In genomic region chr4:99344891-99345290, GRCm38 (mm10) we compare ENCODE assay signal across 12 mouse cellular contexts. TPM values are rescaled to one million over a fixed set of nuclear protein-coding genes. Genes with fewer than 3 reads are reported as not detected.
"Had no signal": no experiment of that assay in that cellular context is flagged by ENCODE, and none has a peak within 500 bp of the region (broad histone marks: within the 10 kb centered on the region; RNA-seq: fewer than 3 reads in every experiment).

No protein-coding gene starts in this region.

- DNase-seq: kidney, adult 11 months; kidney, adult 9 months; kidney, postnatal 10 days; lung, adult 18-20 months; lung, postnatal 4 days; right cerebral cortex, postnatal 14 days; thymus, postnatal 4 days had no signal

- H3K4me1 ChIP-seq: stomach, embryonic 15.5 days had no signal

- H3K4me3 ChIP-seq: limb, embryonic 12.5 days; midbrain, embryonic 10.5 days; stomach, embryonic 15.5 days had no signal

- H3K27ac ChIP-seq: limb, embryonic 12.5 days; liver, embryonic 14.5 days; midbrain, embryonic 10.5 days; stomach, embryonic 15.5 days had no signal

- ATAC-seq: midbrain, embryonic 16.5 days had no signal

- H3K9me3 ChIP-seq: stomach, embryonic 15.5 days had no signal

- H3K9ac ChIP-seq: limb, embryonic 12.5 days; liver, embryonic 14.5 days; stomach, embryonic 15.5 days had no signal

- H3K4me2 ChIP-seq: limb, embryonic 12.5 days; stomach, embryonic 15.5 days had no signal

- H3K36me3 ChIP-seq: limb, embryonic 12.5 days; midbrain, embryonic 10.5 days; stomach, embryonic 15.5 days had no signal

- H3K27me3 ChIP-seq: stomach, embryonic 15.5 days had no signal

RNA-seq across cellular contexts. Expression of gene Gm12689, which starts 49.2 kb away (rescaled TPM):
- polyA plus RNA-seq: midbrain, embryonic 10.5 days had no signal
